Mouse (Mus musculus) right cerebral cortex, postnatal 36 days (tissue): ENCODE data around the gene Clcc1.
"Not testable (repeated sequence)": the region's sequence is repeated elsewhere in the genome, so short reads cannot be mapped to it uniquely, and the experiment has no call there.

Experiments
- DNase-seq, 2 experiments: peaks; one replicate each; pipeline ENCODE4 v3.0.0; 2022; ENCODE audit warnings: low spot score in 2 of 2, mixed read lengths in 1 of 2

Clcc1 gene

GRCm38 (mm10) chr3:108653710-108654379, at the start of gene Clcc1:
Clcc1 (plus strand) TSS chr3:108653913.
- peak; percentile 91 to 95 for DNase-seq

- DNase-seq = no peak
These were observed 44.8 kb upstream of the Clcc1 start for GRCm38 (mm10) chr3:108608906-108609305.

- DNase-seq = no peak
These were observed 19.0 kb upstream of the Clcc1 start for GRCm38 (mm10) chr3:108634761-108635160.

- no peak for DNase-seq
These were observed 14.3 kb upstream of the Clcc1 start for GRCm38 (mm10) chr3:108639412-108639811.

DNA sequence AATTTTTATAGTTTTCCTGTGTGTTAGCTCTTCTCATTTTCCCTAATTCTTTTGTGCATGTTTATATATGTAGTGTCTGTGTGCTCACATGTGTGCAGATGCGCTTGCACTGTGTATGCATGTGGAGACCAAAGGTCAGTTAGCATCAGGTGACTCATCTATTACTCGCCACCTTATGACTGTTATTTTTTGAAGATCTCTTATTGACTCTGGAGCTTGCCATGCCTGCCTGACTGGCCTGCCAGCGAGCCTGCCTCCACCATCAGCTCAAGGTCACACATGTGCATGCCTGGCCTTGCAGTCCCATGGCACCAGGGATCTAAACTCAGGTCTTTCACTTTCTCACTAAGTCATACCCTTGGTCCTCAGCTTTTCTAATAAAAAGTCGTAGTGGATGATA, 12.7 kb upstream of the Clcc1 start:
- no peak for DNase-seq

DNA sequence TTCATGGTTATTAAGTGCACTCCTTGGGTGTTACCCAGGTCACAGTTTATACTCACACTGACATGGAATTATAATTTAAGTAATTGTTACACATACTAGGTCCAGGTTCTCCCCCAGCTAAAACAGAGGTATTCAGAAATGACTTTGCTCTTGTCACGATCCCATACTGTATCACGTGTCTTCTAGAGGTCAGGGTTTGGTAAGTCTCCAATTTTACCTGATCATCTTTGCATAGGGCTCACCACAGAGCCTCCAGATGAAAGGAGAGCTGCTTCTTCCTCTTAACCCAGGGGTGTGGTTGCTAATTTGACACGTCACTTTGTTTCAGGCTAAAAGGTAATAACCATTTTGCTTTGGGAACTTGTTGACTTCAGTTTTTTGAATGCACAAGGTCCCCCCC, 8.9 kb upstream of the Clcc1 start:
- DNase-seq = no peak

DNA sequence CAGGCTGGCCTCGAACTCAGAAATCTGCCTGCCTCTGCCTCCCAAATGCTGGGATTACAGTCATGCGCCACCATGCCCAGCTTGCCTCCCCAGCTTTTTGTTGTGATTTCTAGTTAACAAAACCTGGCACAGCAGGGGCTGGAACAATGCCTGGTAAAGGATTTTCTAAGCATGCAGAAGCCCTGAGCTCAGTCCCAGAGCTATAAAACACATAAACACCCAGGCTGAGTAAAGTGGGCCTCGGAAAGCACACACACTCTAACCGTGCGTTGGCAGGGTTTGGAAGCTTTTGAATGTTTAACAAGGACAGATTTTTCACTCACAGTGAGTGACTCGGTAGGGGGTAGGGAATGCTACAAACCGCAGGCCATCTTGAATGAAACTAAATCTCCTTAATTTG, 7.7 kb upstream of the Clcc1 start:
- no peak for DNase-seq

- not testable (repeated sequence) for DNase-seq
These were observed 6.0 kb upstream of the Clcc1 start for GRCm38 (mm10) chr3:108647681-108648080.

- DNase-seq = no peak
These were observed 659 bp upstream of the Clcc1 start for GRCm38 (mm10) chr3:108652866-108653642.

- no peak for DNase-seq
These were observed 853 bp downstream of the Clcc1 start for GRCm38 (mm10) chr3:108654566-108654965.

GRCm38 (mm10) chr3:108655486-108655885, 1.8 kb downstream of the Clcc1 start:
- DNase-seq = no peak

GRCm38 (mm10) chr3:108658612-108659011, 4.9 kb downstream of the Clcc1 start:
- DNase-seq = peak in 1 of 2 experiments; percentile 23

DNA sequence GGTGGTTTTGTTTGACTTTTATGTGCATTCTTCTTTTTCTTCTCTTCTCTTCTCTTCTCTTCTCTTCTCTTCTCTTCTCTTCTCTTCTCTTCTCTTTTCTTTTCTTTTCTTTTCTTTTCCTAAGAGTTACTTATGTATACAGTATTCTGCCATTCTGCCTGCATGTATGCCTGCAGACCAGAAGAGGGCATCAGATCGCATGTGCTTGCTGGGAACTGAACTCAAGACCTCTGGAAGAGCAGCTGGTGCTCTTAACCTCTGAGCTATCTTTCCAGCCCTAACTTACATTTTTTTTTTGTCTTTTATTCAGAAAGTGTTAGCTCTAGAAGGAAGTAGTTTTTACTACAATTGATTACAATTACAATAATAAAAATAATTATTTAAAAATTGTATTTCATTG, 7.2 kb downstream of the Clcc1 start:
- DNase-seq = no peak

DNA sequence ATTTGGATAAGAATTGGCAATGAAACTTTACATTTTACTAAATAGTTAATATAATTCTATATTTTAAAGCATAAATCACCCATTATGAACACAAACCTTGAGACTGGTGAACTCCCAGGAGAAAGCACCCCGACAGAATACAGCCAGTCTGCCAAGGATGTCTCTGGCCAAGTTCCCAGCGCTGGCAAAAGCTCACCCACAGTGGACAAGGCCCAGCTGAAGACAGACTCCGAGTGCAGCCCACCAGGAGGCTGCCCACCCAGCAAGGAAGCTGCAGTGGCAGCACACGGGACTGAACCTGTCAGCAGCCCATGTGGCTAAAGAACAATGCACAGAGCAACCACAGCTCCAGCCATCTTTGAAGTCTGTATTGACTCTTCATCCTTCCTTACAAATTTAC, 22.9 kb downstream of the Clcc1 start:
- DNase-seq = no peak

- no peak for DNase-seq
These were observed 27.3 kb downstream of the Clcc1 start for GRCm38 (mm10) chr3:108681004-108681403.

GRCm38 (mm10) chr3:108683597-108683996, 29.9 kb downstream of the Clcc1 start:
- DNase-seq = not testable (repeated sequence)

- no peak for DNase-seq
These were observed 32.0 kb downstream of the Clcc1 start for GRCm38 (mm10) chr3:108685701-108686100.

GRCm38 (mm10) chr3:108689015-108689441, 35.3 kb downstream of the Clcc1 start:
- no peak for DNase-seq

- no peak for DNase-seq
These were observed 35.7 kb downstream of the Clcc1 start for GRCm38 (mm10) chr3:108689446-108689845.

DNA sequence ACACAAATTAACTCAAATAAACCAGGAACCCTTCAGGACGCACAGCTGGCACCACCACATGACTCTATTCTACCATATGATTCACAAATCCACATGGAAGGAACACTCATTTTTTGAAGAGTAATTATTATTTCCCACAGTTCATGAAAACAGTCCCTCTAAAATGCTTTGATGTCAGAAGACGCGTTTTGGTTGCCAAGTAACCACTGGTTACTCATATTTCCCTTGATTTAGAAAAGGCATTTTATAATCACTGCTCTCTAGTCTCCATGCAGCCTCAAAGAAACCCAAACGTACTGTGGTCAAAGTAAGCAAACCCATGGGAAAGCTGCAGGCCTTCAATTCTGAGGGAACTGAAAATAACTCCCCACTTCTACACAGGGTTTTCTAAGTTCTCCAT, 36.3 kb downstream of the Clcc1 start:
- no peak for DNase-seq

- DNase-seq = peak; percentile 20 to 34
These were observed 40.6 kb downstream of the Clcc1 start for GRCm38 (mm10) chr3:108694321-108694720.

DNA sequence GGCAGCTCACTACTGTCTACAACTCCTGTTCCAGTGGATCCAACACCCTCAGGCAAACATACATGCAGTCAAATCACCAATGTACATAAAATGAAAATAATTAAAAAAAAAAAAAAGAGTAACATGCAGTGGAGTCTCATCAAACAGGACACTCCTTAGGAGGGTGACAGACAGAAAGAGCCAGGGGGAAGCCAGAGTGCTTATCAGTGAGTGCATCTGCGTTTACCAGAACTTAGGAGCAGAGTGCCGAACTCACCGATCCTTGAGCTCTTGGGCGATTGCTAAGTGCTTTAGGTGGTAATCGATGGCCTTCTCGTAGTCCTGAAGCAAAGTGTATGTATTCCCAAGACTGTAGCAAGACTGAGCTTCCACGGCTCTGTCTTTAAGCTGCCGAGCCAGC, 44.9 kb downstream of the Clcc1 start:
- DNase-seq = no peak

DNA sequence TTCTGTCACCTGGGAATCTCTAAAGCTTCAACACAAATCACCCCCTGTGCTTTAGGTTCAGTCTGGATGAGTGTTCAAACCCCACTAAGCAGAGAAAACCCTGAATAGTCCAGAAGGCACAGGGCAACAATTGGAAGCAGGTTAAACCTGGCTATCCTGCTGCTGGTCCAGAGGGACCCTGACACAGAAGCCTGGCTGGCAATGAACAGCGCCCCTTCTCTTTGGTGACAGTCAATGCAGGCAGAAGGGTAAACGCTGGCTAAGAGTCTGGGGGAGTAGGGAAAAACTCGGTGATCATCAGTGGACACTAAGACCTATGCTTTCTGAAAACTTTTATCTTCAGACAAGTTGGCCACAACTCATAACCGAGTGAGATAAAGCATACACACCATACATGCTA, 46.1 kb downstream of the Clcc1 start:
- no peak for DNase-seq
